Mouse (Mus musculus) liver, embryonic 14.5 days (tissue): ENCODE measurements around the gene Phactr4.

Source experiments
- CTCF ChIP-seq: IDR thresholded peaks from 2 replicates; pipeline ENCODE4 v1.5.1; 2016; ENCODE audit warnings: antibody characterized with exemption, low read depth, control low read depth
- EP300 ChIP-seq: IDR thresholded peaks from 2 replicates; pipeline ENCODE4 v1.6.1; 2016; ENCODE audit warnings: antibody characterized with exemption, low read depth

DNA sequence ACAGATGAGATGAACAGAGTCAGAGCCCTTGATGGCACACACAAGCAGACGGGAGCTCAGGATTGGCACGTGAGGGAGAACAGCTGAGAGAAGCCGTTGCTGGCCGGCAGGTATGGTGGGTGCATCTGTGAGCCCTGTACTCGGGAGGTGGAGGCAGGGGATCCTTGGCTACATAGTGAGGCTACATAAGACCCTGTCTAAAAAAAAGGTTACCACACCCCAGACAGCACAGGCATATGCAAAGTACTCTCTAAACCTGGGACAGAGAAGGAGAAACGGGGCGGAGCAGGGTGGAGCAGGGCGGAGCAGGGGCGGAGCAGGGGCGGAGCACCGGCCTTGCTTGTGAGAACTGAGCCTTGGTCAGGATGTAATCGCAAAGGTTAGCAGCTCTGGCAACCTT lies 66.1 kb downstream of the Phactr4 start:
- TF ChIP-seq CTCF: no peak
- TF ChIP-seq EP300: no peak
